Mouse (Mus musculus) liver, postnatal 0 days (tissue): ENCODE measurements around the gene Nop10.

Experiments used
- CTCF ChIP-seq: sonication (generic); IDR thresholded peaks from 2 replicates; pipeline ENCODE4 v1.5.1; 2016; ENCODE audit warnings: antibody characterized with exemption, low read depth
- EP300 ChIP-seq: IDR thresholded peaks from 2 replicates; pipeline ENCODE4 v1.6.1; 2016; ENCODE audit warnings: antibody characterized with exemption, low read depth, mild to moderate bottlenecking

- TF ChIP-seq EP300 (no peak), CTCF (no peak)
These were observed 5.1 kb downstream of the Nop10 start for GRCm38 (mm10) chr2:112266780-112267179.
